Mouse (Mus musculus) midbrain, embryonic 14.5 days (tissue): ENCODE data around the gene Cldn3. TPM values are rescaled to one million over a fixed set of nuclear protein-coding genes. Genes with fewer than 3 reads are reported as not detected.

Source experiments
- ATAC-seq: fragments of 200-750 bp; cut with Nextera tagmentation; 2 replicates; pipeline ENCODE4 v1.8.0; 2017; ENCODE audit warnings: moderate number of reproducible peaks, moderate library complexity; ENCODE audit not compliant: low FRiP score, low TSS enrichment
- DNase-seq: peaks from one replicate; pipeline ENCODE4 v3.0.0-alpha.2; 2015
- H3K27ac ChIP-seq: fragments of 300-500 bp; sonication (generic); replicated peaks from 2 replicates; pipeline ENCODE4 v1.5.1; 2014; ENCODE audit warnings: mild to moderate bottlenecking, low read depth, low read length, moderate library complexity
- H3K27me3 ChIP-seq: fragments of 300-500 bp; sonication (generic); 2 replicates; pipeline ENCODE4 v1.6.1; 2014; ENCODE audit warnings: low read length, control low read depth, mixed read lengths; ENCODE audit not compliant: control insufficient read depth, insufficient read depth
- H3K36me3 ChIP-seq: fragments of 300-500 bp; sonication (generic); 2 replicates; pipeline ENCODE4 v1.6.1; 2014; ENCODE audit warnings: low read length, control low read depth; ENCODE audit not compliant: control insufficient read depth, insufficient read depth
- H3K4me1 ChIP-seq: fragments of 300-500 bp; sonication (generic); 2 replicates; pipeline ENCODE4 v1.6.1; 2014; ENCODE audit warnings: mild to moderate bottlenecking, antibody characterized with exemption, low read length, control low read depth; ENCODE audit not compliant: control insufficient read depth, insufficient read depth
- H3K4me2 ChIP-seq: fragments of 300-500 bp; sonication (generic); 2 replicates; pipeline ENCODE4 v1.6.1; 2014; ENCODE audit warnings: mild to moderate bottlenecking, low read length, moderate library complexity
- H3K4me3 ChIP-seq: fragments of 300-500 bp; sonication (generic); replicated peaks from 2 replicates; pipeline ENCODE4 v1.5.1; 2014; ENCODE audit warnings: low read depth, low read length
- H3K9ac ChIP-seq: fragments of 300-500 bp; sonication (generic); replicated peaks from 2 replicates; pipeline ENCODE4 v1.6.1; 2014; ENCODE audit warnings: mild to moderate bottlenecking, low read length, moderate library complexity
- H3K9me3 ChIP-seq: fragments of 300-500 bp; sonication (generic); 2 replicates; pipeline ENCODE4 v1.6.1; 2016; ENCODE audit warnings: low read length, control low read depth, mixed read lengths; ENCODE audit not compliant: control insufficient read depth
- WGBS: fragments of 180-500 bp; shearing (Covaris S2); extraction: QIAGEN DNeasy Blood & Tissue Kit; methylation state at CpG from one replicate; pipeline ENCODE4 v1.1.7; 2014; 5-methylcytosine and 5-hydroxymethylcytosine counted together
- polyA plus RNA-seq: library from polyadenylated mRNA; unstranded; fragments of >200 nt; fragmentation: Nextera tagmentation; extraction: Ambion mirVana; gene quantifications from 2 replicates; pipeline ENCODE4 v1.2.1, GENCODE M21; 2014

The Cldn3 gene
- polyA plus RNA-seq, 1 experiment from 2014 or later: 1.3 TPM

- no peak overlapping the region for H3K27ac ChIP-seq
- no peak for ATAC-seq
- H3K27me3 ChIP-seq: no peaks in the 10 kb centered on the region
- peaks cover 11% of the 10 kb centered on the region; the same call in 1 of the 2 replicates for H3K36me3 ChIP-seq
- DNase-seq: no peak
- H3K4me1 ChIP-seq: no peaks in the 10 kb centered on the region
- 97% methylated on average over 2 of the region's 2 CpGs for WGBS
- H3K4me2 ChIP-seq: no peak overlapping the region
- H3K9me3 ChIP-seq: 0 out of 2 replicates have a peak, but pooled peaks cover 2% of the 10 kb centered on the region
- no peak overlapping the region for H3K4me3 ChIP-seq
- no peak overlapping the region for H3K9ac ChIP-seq
Measured at GRCm38 (mm10) chr5:135034593-135034992, 48.6 kb downstream of the Cldn3 start.

DNA sequence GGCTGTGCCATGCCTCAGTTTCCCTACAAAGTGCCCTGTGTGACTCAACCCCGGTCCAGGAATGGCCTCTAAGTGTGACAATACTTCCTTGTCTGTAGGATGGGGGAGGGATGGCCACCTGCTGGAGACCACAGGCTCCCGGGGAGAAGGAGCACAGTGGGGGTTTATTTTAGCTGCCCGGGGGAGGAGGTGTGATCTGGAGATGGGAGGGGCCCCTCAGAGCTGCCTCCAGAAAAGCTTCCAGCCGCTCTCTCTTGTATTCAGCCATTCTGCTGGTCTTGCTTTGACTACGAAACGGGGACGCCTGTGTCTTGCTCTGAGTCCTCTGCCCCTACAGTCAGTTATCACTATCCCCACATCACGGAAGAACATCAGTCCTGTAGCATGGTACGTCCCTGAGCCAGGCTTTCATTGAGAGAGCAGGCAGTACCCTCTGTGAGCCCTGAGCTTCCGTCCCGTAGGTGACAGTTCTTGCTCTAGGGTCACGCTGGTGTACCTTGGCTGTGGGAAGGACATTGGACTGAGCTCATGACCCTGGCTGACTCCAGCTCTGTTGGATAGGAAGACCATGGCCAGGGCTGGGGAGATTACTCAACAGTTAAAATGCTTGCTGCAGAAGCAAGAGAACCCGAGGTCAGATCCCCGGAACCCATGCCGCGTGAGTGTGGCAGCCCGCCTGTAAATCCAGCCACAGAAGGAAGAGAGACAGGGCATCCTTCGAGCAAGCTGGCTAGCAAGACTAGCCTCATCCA, 49.8 kb downstream of the Cldn3 start:
- Histone ChIP-seq H3K9me3 (0 out of 2 replicates have a peak, but pooled peaks cover 2% of the 10 kb centered on the region), H3K4me1 (no peaks in the 10 kb centered on the region), H3K27me3 (no peaks in the 10 kb centered on the region), H3K9ac (no peak overlapping the region), H3K4me3 (no peak overlapping the region), H3K27ac (no peak overlapping the region), H3K4me2 (no peak overlapping the region), H3K36me3 (peaks cover 11% of the 10 kb centered on the region; the same call in 1 of the 2 replicates)
- WGBS: 62% methylated on average over 18 of the region's 18 CpGs
- ATAC-seq (no peak), DNase-seq (no peak)

Other genes with a start within 250 kb of the Cldn3 start
- gene Eln, start 238.9 kb upstream of the Cldn3 start, polyA plus RNA-seq: 2.0 and 3.4 TPM in 2 replicates
- not detected in 2 replicates for gene Tmem270, start 79.5 kb upstream of the Cldn3 start, polyA plus RNA-seq
- gene Cldn13, start 70.7 kb upstream of the Cldn3 start, polyA plus RNA-seq: not detected in 2 replicates
- gene Mettl27, start 53.8 kb upstream of the Cldn3 start, polyA plus RNA-seq: 6.0 and 6.3 TPM in 2 replicates
- not detected in 2 replicates for gene Cldn4, start 39.3 kb upstream of the Cldn3 start, polyA plus RNA-seq
- gene Abhd11, start 22.9 kb downstream of the Cldn3 start, polyA plus RNA-seq: 58.0 and 81.5 TPM in 2 replicates
- gene Stx1a, start 37.3 kb downstream of the Cldn3 start, polyA plus RNA-seq: 106 and 137 TPM in 2 replicates
- gene Dnajc30, start 78.0 kb downstream of the Cldn3 start, polyA plus RNA-seq: 47.3 and 49.3 TPM in 2 replicates
- gene Bud23, start 78.7 kb downstream of the Cldn3 start, polyA plus RNA-seq: 63.8 and 71.7 TPM in 2 replicates
- 33.4 and 40.7 TPM in 2 replicates for gene Vps37d, start 92.1 kb downstream of the Cldn3 start, polyA plus RNA-seq
- 0.43 and 0.68 TPM in 2 replicates for gene Mlxipl, start 103.7 kb downstream of the Cldn3 start, polyA plus RNA-seq
- gene Tbl2, start 163.4 kb downstream of the Cldn3 start, polyA plus RNA-seq: 10.7 and 15.3 TPM in 2 replicates
- gene Bcl7b, start 182.1 kb downstream of the Cldn3 start, polyA plus RNA-seq: 38.8 and 43.0 TPM in 2 replicates
- gene Baz1b, start 201.1 kb downstream of the Cldn3 start, polyA plus RNA-seq: 30.1 and 43.9 TPM in 2 replicates